ENCODE assay signal across 16 mouse cellular contexts in the genomic region with DNA sequence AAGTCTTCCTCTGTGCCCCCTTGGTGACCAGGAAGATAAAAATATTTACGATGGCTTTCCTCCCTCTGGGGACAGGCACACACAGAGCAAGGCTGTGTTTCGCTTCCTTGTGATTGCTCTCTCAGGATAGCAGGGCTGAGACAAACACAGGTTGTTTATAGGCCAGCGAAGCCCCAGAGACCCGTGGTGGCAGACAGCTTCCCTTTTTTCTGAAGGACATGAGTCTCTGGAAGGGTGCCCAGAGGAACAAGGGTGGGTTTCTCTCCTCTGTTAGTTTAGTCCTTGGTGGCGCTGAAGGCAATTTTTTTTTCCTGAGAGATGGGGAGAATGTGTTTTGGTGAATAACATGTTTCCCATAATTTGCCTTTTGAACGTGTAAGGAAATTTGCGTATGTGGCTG. TPM values are rescaled to one million over a fixed set of nuclear protein-coding genes. Genes with fewer than 3 reads are reported as not detected.
DNase-seq lines count a peak whose midpoint lies in the region; ATAC-seq and TF ChIP-seq lines count a peak whose summit lies in the region.
"Had no signal": no experiment of that assay in that cellular context is flagged by ENCODE, and none has a peak within 500 bp of the region (broad histone marks: within the 10 kb centered on the region; RNA-seq: fewer than 3 reads in every experiment).

No protein-coding gene starts in this region.

- peak; percentile 64 for ATAC-seq in forebrain, postnatal 0 days
- no peak for ATAC-seq in forebrain, embryonic 12.5 days (ENCODE audit: low FRiP score)

- intact Hi-C loops in left cerebral cortex, postnatal 4 days (cut with DNase I) = no loop called here

- H3K27ac ChIP-seq in forebrain, postnatal 0 days (ENCODE audit: low read depth, low read length) = no peak overlapping the region
- H3K27ac ChIP-seq in forebrain, embryonic 12.5 days = no peak overlapping the region
- H3K27ac ChIP-seq: intestine, embryonic 15.5 days; liver, embryonic 13.5 days; midbrain, embryonic 12.5 days had no signal

- H3K9ac ChIP-seq in forebrain, postnatal 0 days = no peak overlapping the region
- H3K9ac ChIP-seq in forebrain, embryonic 12.5 days = no peak overlapping the region
- H3K9ac ChIP-seq: intestine, embryonic 15.5 days; liver, embryonic 13.5 days; midbrain, embryonic 12.5 days had no signal

- no peak overlapping the region for H3K4me3 ChIP-seq in forebrain, postnatal 0 days (ENCODE audit: low read depth, low read length)
- no peak overlapping the region for H3K4me3 ChIP-seq in forebrain, embryonic 12.5 days (replicated peaks)
- H3K4me3 ChIP-seq: intestine, embryonic 15.5 days; liver, embryonic 13.5 days; midbrain, embryonic 12.5 days had no signal

- DNase-seq in forebrain, postnatal 0 days = no peak
- DNase-seq in left cerebral cortex, postnatal 4 days = peak; percentile 36
- no peak for DNase-seq in left cerebral cortex, adult 8-10 months (ENCODE audit: low spot score in 2 of 2)
- peak; percentile 37 for DNase-seq in ovary, postnatal 36 days (ENCODE audit: low spot score)
- DNase-seq in ovary, adult 18-20 months (ENCODE audit: low spot score) = no peak
- peak; percentile 5 to 43 for DNase-seq in spleen, postnatal 10 days (ENCODE audit: low spot score in 2 of 2)
- no peak for DNase-seq in thymus, postnatal 0 days (ENCODE audit: low spot score)
- DNase-seq: cerebellum, postnatal 36 days; heart, postnatal 14 days; liver, embryonic 13.5 days; thymus, postnatal 25 days had no signal

- no peaks in the 10 kb centered on the region for H3K36me3 ChIP-seq in forebrain, postnatal 0 days (ENCODE audit: insufficient read depth)
- H3K36me3 ChIP-seq in forebrain, embryonic 12.5 days (replicated peaks) = no peaks in the 10 kb centered on the region
- H3K36me3 ChIP-seq: intestine, embryonic 15.5 days; liver, embryonic 13.5 days; midbrain, embryonic 12.5 days had no signal

- no peaks in the 10 kb centered on the region for H3K4me1 ChIP-seq in forebrain, postnatal 0 days (ENCODE audit: insufficient read depth)
- H3K4me1 ChIP-seq in forebrain, embryonic 12.5 days = no peaks in the 10 kb centered on the region
- H3K4me1 ChIP-seq: liver, embryonic 13.5 days; midbrain, embryonic 12.5 days had no signal

- H3K9me3 ChIP-seq in forebrain, postnatal 0 days (ENCODE audit: low read length) = no peaks in the 10 kb centered on the region
- no peaks in the 10 kb centered on the region for H3K9me3 ChIP-seq in forebrain, embryonic 12.5 days
- H3K9me3 ChIP-seq: intestine, embryonic 15.5 days; liver, embryonic 13.5 days; midbrain, embryonic 12.5 days had no signal

- no peak for TF ChIP-seq CTCF in forebrain, postnatal 0 days (IDR thresholded peaks at IDR 0.05; ENCODE audit: low read depth)

- WGBS in forebrain, postnatal 0 days = 72% methylated on average over 7 of the region's 7 CpGs
- WGBS in forebrain, embryonic 12.5 days = 87% methylated on average over 7 of the region's 7 CpGs

- H3K27me3 ChIP-seq in forebrain, postnatal 0 days (ENCODE audit: insufficient read depth, low read length) = no peaks in the 10 kb centered on the region
- H3K27me3 ChIP-seq in forebrain, embryonic 12.5 days = no peaks in the 10 kb centered on the region; the same call in 1 of the 2 replicates
- H3K27me3 ChIP-seq: intestine, embryonic 15.5 days; liver, embryonic 13.5 days; midbrain, embryonic 12.5 days had no signal

- H3K4me2 ChIP-seq in forebrain, postnatal 0 days (ENCODE audit: low read depth) = no peak overlapping the region
- H3K4me2 ChIP-seq in forebrain, embryonic 12.5 days = no peak overlapping the region
- H3K4me2 ChIP-seq: intestine, embryonic 15.5 days; liver, embryonic 13.5 days; midbrain, embryonic 12.5 days had no signal

RNA-seq across cellular contexts. Expression of a gene that starts 8.2 kb away (rescaled TPM):
- total RNA-seq in forebrain, postnatal 0 days (2014; rRNA removed) = 2.2 and 5.3 TPM in 2 replicates
- polyA plus RNA-seq in forebrain, postnatal 0 days (2015; fragmentation: Nextera tagmentation; extraction: Ambion mirVana) = 0.33 and 0.56 TPM in 2 replicates
- polyA plus RNA-seq in forebrain, embryonic 12.5 days (2016; fragmentation: Nextera tagmentation; extraction: Ambion mirVana) = 3.7 and 4.1 TPM in 2 replicates
- total RNA-seq in left cerebral cortex, postnatal 4 days (2021) = 1 to 10 TPM; 2.5 to 3.1 TPM
- total RNA-seq in left cerebral cortex, adult 8-10 months (2022) = 1 to 10 TPM; 3.7 to 7.4 (median 5.4) TPM
- 1.8 and 1.9 TPM in 2 replicates for polyA plus RNA-seq in thymus, postnatal 0 days (2015; fragmentation: Nextera tagmentation; extraction: Ambion mirVana)

RNA-seq across cellular contexts. Expression of a gene that starts 33.7 kb away (rescaled TPM):
- 0.19 TPM in 1 of 2 replicates, not detected in the other for total RNA-seq in forebrain, postnatal 0 days (2014; rRNA removed)
- polyA plus RNA-seq in forebrain, postnatal 0 days (2015; fragmentation: Nextera tagmentation; extraction: Ambion mirVana) = not detected in 2 replicates
- not detected in 2 replicates for polyA plus RNA-seq in forebrain, embryonic 12.5 days (2016; fragmentation: Nextera tagmentation; extraction: Ambion mirVana)
- total RNA-seq in left cerebral cortex, postnatal 4 days (2021) = not detected
- total RNA-seq in left cerebral cortex, adult 8-10 months (2022) = under 1 TPM in 1 of 4 experiments, not detected in 3; 0.11 TPM
- 0.19 and 0.26 TPM in 2 replicates for polyA plus RNA-seq in thymus, postnatal 0 days (2015; fragmentation: Nextera tagmentation; extraction: Ambion mirVana)
- total RNA-seq: ES-E14; heart, postnatal 14 days; layer of hippocampus, adult 18-20 months had no signal
- polyA plus RNA-seq: midbrain, embryonic 12.5 days had no signal

RNA-seq across cellular contexts. Expression of a gene that starts 51.0 kb away (rescaled TPM):
- not detected in 2 replicates for total RNA-seq in forebrain, postnatal 0 days (2014; rRNA removed)
- polyA plus RNA-seq in forebrain, postnatal 0 days (2015; fragmentation: Nextera tagmentation; extraction: Ambion mirVana) = not detected in 2 replicates
- polyA plus RNA-seq in forebrain, embryonic 12.5 days (2016; fragmentation: Nextera tagmentation; extraction: Ambion mirVana) = not detected in 2 replicates
- not detected for total RNA-seq in left cerebral cortex, postnatal 4 days (2021)
- not detected for total RNA-seq in left cerebral cortex, adult 8-10 months (2022)
- 0.31 and 0.85 TPM in 2 replicates for polyA plus RNA-seq in thymus, postnatal 0 days (2015; fragmentation: Nextera tagmentation; extraction: Ambion mirVana)
- total RNA-seq: ES-E14; heart, postnatal 14 days; layer of hippocampus, adult 18-20 months had no signal
- polyA plus RNA-seq: midbrain, embryonic 12.5 days had no signal

Comparison
In these comparisons a context has a peak if more than half of its experiments do, and no peak if none do; other contexts are left out.
1. DNase-seq: peak in left cerebral cortex, postnatal 4 days (single experiment), ovary, postnatal 36 days (single experiment) and spleen, postnatal 10 days (2 of 2); none in forebrain, postnatal 0 days (single experiment), left cerebral cortex, adult 8-10 months (0 of 2), ovary, adult 18-20 months (single experiment) and thymus, postnatal 0 days (single experiment).